Mouse (Mus musculus): Measurements from ENCODE around the gene Irf2. TPM values are rescaled to one million over a fixed set of nuclear protein-coding genes. Genes with fewer than 3 reads are reported as not detected.

The Irf2 gene
- total and polyA plus RNA-seq, 3 experiments = 4.9 to 19.4 TPM; not detected in 1

GRCm38 (mm10) chr8:46777760-46778460 lies 38.4 kb downstream of the Irf2 start:
- Histone ChIP-seq H3K9me3 (replicated peaks; ENCODE audit: insufficient read depth, low read length) (no peaks in the 10 kb centered on the region), H3K27ac (ENCODE audit: control insufficient read depth, low read depth, low read length) (no peak overlapping the region), H3K36me3 (ENCODE audit: control insufficient read depth in 1 of 2, insufficient read depth in 2 of 2, low read length in 2 of 2) (peaks cover 6 to 12% of the 10 kb centered on the region in 2 experiments), H3K79me2 (ENCODE audit: control insufficient read depth, insufficient read depth, low read length, poor library complexity) (peaks cover 6% of the 10 kb centered on the region), H3K4me3 (ENCODE audit: control insufficient read depth in 1 of 2, insufficient read depth in 1 of 2, low read depth in 2 of 2, low read length in 2 of 2) (no peak overlapping the region), H3K9ac (ENCODE audit: control insufficient read depth, low read depth, low read length, poor library complexity, severe bottlenecking) (no peak overlapping the region), H3K27me3 (ENCODE audit: control insufficient read depth in 1 of 2, insufficient read depth in 2 of 2, low read length in 2 of 2) (no peaks in the 10 kb centered on the region), H3K4me1 (ENCODE audit: control insufficient read depth in 1 of 2, insufficient read depth in 2 of 2, low read length in 2 of 2) (peaks cover 9 to 12% of the 10 kb centered on the region in 2 experiments)
- TF ChIP-seq ZNF384 (IDR thresholded peaks at IDR 0.05; ENCODE audit: low read depth, low read length) (peak; percentile 36; the same call in 1 of the 2 replicates), ZMIZ1 (IDR thresholded peaks at IDR 0.05; ENCODE audit: low read depth, low read length) (no peak)
- no peak for DNase-seq (ENCODE audit: low read depth, low spot score)

- H3K4me3 ChIP-seq (ENCODE audit: control insufficient read depth in 1 of 2, insufficient read depth in 1 of 2, low read depth in 2 of 2, low read length in 2 of 2) = no peak overlapping the region
- peaks cover 3 to 15% of the 10 kb centered on the region in 2 experiments for H3K36me3 ChIP-seq (ENCODE audit: control insufficient read depth in 1 of 2, insufficient read depth in 2 of 2, low read length in 2 of 2)
- H3K27me3 ChIP-seq (ENCODE audit: control insufficient read depth in 1 of 2, insufficient read depth in 2 of 2, low read length in 2 of 2) = no peaks in the 10 kb centered on the region
- H3K9ac ChIP-seq (ENCODE audit: control insufficient read depth, low read depth, low read length, poor library complexity, severe bottlenecking) = no peak overlapping the region
- peaks cover 11 to 13% of the 10 kb centered on the region in 2 experiments for H3K4me1 ChIP-seq (ENCODE audit: control insufficient read depth in 1 of 2, insufficient read depth in 2 of 2, low read length in 2 of 2)
- H3K27ac ChIP-seq (ENCODE audit: control insufficient read depth, low read depth, low read length) = no peak overlapping the region
- H3K79me2 ChIP-seq (ENCODE audit: control insufficient read depth, insufficient read depth, low read length, poor library complexity) = peaks cover 6% of the 10 kb centered on the region; the same call in 1 of the 2 replicates
- TF ChIP-seq GATA1 (IDR thresholded peaks at IDR 0.05; ENCODE audit: low read depth, low read length) (no peak), E2F4 (IDR thresholded peaks at IDR 0.05; ENCODE audit: borderline replicate concordance, low read depth, low read length) (no peak), USF1 (IDR thresholded peaks at IDR 0.05; ENCODE audit: low read depth, low read length) (no peak), NRF1 (IDR thresholded peaks at IDR 0.05; ENCODE audit: insufficient read depth, low read depth, low read length, poor library complexity, severe bottlenecking) (no peak), ZC3H11A (IDR thresholded peaks at IDR 0.05; ENCODE audit: low read depth, low read length) (no peak), MYC (IDR thresholded peaks at IDR 0.05; ENCODE audit: low read depth, low read length) (no peak), RCOR1 (IDR thresholded peaks at IDR 0.05; ENCODE audit: low read depth, low read length) (no peak), MAZ (IDR thresholded peaks at IDR 0.05; ENCODE audit: low read depth, low read length) (no peak), RAD21 (IDR thresholded peaks at IDR 0.05; ENCODE audit: low read depth, low read length) (no peak), TAL1 (IDR thresholded peaks at IDR 0.05; ENCODE audit: low read length) (no peak), BHLHE40 (IDR thresholded peaks at IDR 0.05; ENCODE audit: borderline replicate concordance, low read depth, low read length) (no peak)
- H3K9me3 ChIP-seq (replicated peaks; ENCODE audit: insufficient read depth, low read length) = no peaks in the 10 kb centered on the region
- DNase-seq (ENCODE audit: low read depth, low spot score) = no peak
Measured at GRCm38 (mm10) chr8:46781067-46781657, 41.6 kb downstream of the Irf2 start.
